Mouse (Mus musculus) monocyte, adult 2 months (primary cell): ENCODE data around the gene Washc1.
"Not testable (repeated sequence)": the region's sequence is repeated elsewhere in the genome, so short reads cannot be mapped to it uniquely, and the experiment has no call there.

Experiments
- DNase-seq, 2 experiments: peaks; one replicate each; pipeline ENCODE4 v3.0.0; 2022; ENCODE audit warnings: low spot score in 2 of 2, low read depth in 1 of 2

Washc1 gene

GRCm38 (mm10) chr17:66111402-66111959 is at the start of gene Washc1:
TSS of gene Washc1 (plus strand) at chr17:66111545.
- DNase-seq = peak; percentile 68 to 72

GRCm38 (mm10) chr17:66065115-66065514 is 46.2 kb upstream of the Washc1 start:
- no peak for DNase-seq

- DNase-seq = not testable (repeated sequence)
These were observed 42.3 kb upstream of the Washc1 start for GRCm38 (mm10) chr17:66069036-66069435.

- DNase-seq = no peak
These were observed 37.4 kb upstream of the Washc1 start for GRCm38 (mm10) chr17:66073971-66074370.

GRCm38 (mm10) chr17:66075827-66076173 is 35.5 kb upstream of the Washc1 start:
- DNase-seq = no peak

GRCm38 (mm10) chr17:66076174-66076927 is 35.0 kb upstream of the Washc1 start:
- no peak for DNase-seq

GRCm38 (mm10) chr17:66076934-66077333 is 34.4 kb upstream of the Washc1 start, which contains the start of gene Ankrd12:
TSS of gene Ankrd12 (minus strand) at chr17:66077089.
- DNase-seq = peak; percentile 81 to 93

GRCm38 (mm10) chr17:66077437-66077850 is 33.9 kb upstream of the Washc1 start:
- DNase-seq = no peak

GRCm38 (mm10) chr17:66084486-66084885 is 26.9 kb upstream of the Washc1 start:
- no peak for DNase-seq

- no peak for DNase-seq
These were observed 26.3 kb upstream of the Washc1 start for GRCm38 (mm10) chr17:66085038-66085437.

- no peak for DNase-seq
These were observed 21.1 kb upstream of the Washc1 start for GRCm38 (mm10) chr17:66090251-66090650.

GRCm38 (mm10) chr17:66091392-66091791 is 20.0 kb upstream of the Washc1 start:
- no peak for DNase-seq

- no peak for DNase-seq
These were observed 19.3 kb upstream of the Washc1 start for GRCm38 (mm10) chr17:66092065-66092464.

GRCm38 (mm10) chr17:66092664-66093063 is 18.7 kb upstream of the Washc1 start:
- DNase-seq = no peak

- DNase-seq = no peak
These were observed 10.6 kb upstream of the Washc1 start for GRCm38 (mm10) chr17:66100566-66101379.

GRCm38 (mm10) chr17:66101380-66102330 is 9.7 kb upstream of the Washc1 start, which contains the start of gene Ndufv2:
TSS of gene Ndufv2 (minus strand) at chr17:66101559.
- DNase-seq = peak; percentile 66 to 81

GRCm38 (mm10) chr17:66104076-66104475 is 7.3 kb upstream of the Washc1 start:
- no peak for DNase-seq

- DNase-seq = peak in 1 of 2 experiments; percentile 16
These were observed 4.6 kb upstream of the Washc1 start for GRCm38 (mm10) chr17:66106601-66107267.

- no peak for DNase-seq
These were observed 3.9 kb upstream of the Washc1 start for GRCm38 (mm10) chr17:66107466-66107865.

- DNase-seq = no peak
These were observed 3.1 kb upstream of the Washc1 start for GRCm38 (mm10) chr17:66108198-66108597.
